Mouse (Mus musculus) heart, postnatal 0 days (tissue): ENCODE data around the gene Kat6b.

Source experiments
- CTCF ChIP-seq: IDR thresholded peaks from 2 replicates; pipeline ENCODE4 v1.5.1; 2016; ENCODE audit warnings: antibody characterized with exemption, control low read depth, low read depth
- EP300 ChIP-seq: IDR thresholded peaks from 2 replicates; pipeline ENCODE4 v1.6.1; 2016; ENCODE audit warnings: antibody characterized with exemption, low read depth

DNA sequence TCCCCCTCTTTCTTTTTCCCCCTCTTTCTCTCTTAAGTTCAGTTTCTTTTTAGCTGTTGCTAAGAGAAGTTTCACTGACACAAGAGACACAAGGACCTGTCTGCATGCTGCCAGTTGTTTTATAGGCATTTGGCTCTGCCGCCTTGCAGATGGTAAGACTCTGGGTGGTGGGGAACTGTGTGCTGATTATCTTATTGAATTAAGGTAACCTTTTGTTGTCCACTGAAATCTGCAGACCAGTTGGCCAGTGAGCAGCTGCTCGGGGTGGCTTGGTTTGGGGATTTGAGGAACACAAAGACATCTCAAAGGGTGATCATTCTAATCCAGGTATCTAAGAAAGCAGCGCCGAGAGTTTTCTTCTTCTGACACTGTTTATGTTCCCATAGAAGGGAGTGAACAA lies 52.3 kb downstream of the Kat6b start:
- TF ChIP-seq CTCF, result no peak
- no peak for TF ChIP-seq EP300
